Mouse (Mus musculus): ENCODE data around the gene Agtpbp1. TPM values are rescaled to one million over a fixed set of nuclear protein-coding genes. Genes with fewer than 3 reads are reported as not detected.

The Agtpbp1 gene
- polyA plus RNA-seq, 1 experiment from 2014 or later = 10.6 TPM

DNA sequence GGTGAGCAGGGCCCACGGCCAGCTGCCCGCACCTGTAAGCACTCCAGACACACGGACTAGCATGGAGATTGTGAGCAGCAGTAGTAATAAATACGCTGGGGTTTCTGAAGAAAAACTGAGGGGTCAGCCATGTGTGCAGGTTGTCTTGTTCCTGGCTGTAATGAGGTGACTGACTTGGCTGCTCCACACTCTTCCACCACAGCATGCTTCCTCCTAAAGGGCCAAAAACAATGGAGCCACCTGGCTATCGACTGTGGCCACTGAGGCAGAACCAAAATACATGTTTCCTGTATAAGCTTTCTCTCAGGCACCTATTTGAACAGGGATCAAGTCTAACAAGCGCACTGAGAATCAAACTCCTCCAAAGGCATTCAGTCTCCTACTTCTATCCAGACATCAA, 49.3 kb downstream of the Agtpbp1 start:
- H3K27ac ChIP-seq (replicated peaks; ENCODE audit: low read depth, low read length) = no peak overlapping the region
- DNase-seq (ENCODE audit: low spot score) (no peak), ATAC-seq (ENCODE audit: insufficient number of reproducible peaks, low FRiP score, low TSS enrichment, low read depth) (no peak)
- H3K9me3 ChIP-seq (ENCODE audit: control insufficient read depth, low read length) = no peaks in the 10 kb centered on the region
- no peaks in the 10 kb centered on the region for H3K4me1 ChIP-seq (ENCODE audit: control insufficient read depth, insufficient read depth, low read length)
- H3K4me2 ChIP-seq (ENCODE audit: low read depth, severe bottlenecking) = no peak overlapping the region
- no peaks in the 10 kb centered on the region for H3K27me3 ChIP-seq (ENCODE audit: control insufficient read depth, insufficient read depth, low read length)
- H3K36me3 ChIP-seq (ENCODE audit: control insufficient read depth, insufficient read depth, low read length) = no peaks in the 10 kb centered on the region
- WGBS = 90% methylated on average over 6 of the region's 6 CpGs
- no peak overlapping the region for H3K9ac ChIP-seq (ENCODE audit: low read length)
- H3K4me3 ChIP-seq (ENCODE audit: low read depth, low read length) = no peak overlapping the region

DNA sequence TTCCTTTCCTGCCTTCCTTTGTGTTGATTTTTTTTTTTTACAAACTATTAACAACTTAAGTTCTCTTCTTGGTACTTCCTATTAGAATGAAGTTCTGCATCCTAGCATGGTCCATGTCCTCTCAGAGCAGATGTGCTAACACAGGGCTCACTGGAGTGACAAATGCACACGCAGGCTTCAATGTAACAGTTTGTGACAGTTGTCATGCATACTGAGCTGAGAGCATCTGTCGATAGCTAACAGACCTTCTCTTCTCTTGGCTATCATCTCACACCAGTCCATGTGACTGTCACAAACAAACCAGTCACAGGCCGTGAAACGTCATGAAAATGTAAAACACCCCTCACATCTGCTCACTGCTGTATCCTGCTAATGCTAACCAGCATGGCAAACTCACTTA, 50.7 kb downstream of the Agtpbp1 start:
- H3K36me3 ChIP-seq (ENCODE audit: control insufficient read depth, insufficient read depth, low read length) = no peaks in the 10 kb centered on the region

DNA sequence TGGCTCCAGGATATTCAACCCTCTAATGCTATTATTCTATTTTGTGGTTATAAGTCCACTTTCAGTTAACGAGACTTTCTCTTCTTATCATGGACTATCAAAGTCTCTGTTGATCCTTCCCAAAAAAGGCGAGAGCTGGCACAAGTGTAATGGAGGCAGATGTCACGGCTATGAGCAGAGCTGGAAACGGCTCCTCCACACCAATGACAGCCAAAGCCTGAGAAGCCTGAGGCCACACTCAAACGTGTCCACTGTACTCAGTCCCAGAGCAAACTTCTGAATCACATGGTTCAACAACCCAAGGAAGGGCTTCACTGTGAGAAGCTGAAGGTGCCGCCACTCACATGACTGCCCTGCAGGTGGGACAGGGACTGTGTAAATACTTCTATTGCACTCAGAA, 51.7 kb downstream of the Agtpbp1 start:
- 91% methylated on average over 6 of the region's 6 CpGs for WGBS
- H3K9me3 ChIP-seq (ENCODE audit: control insufficient read depth, low read length) = no peaks in the 10 kb centered on the region

More for the DNA sequence above, 50.7 kb downstream of the Agtpbp1 start:
- H3K4me1 ChIP-seq (ENCODE audit: control insufficient read depth, insufficient read depth, low read length) = no peaks in the 10 kb centered on the region
- DNase-seq (ENCODE audit: low spot score) (no peak), ATAC-seq (ENCODE audit: insufficient number of reproducible peaks, low FRiP score, low TSS enrichment, low read depth) (no peak)
- no peak overlapping the region for H3K9ac ChIP-seq (ENCODE audit: low read length)
- H3K27me3 ChIP-seq (ENCODE audit: control insufficient read depth, insufficient read depth, low read length) = no peaks in the 10 kb centered on the region
- no peak overlapping the region for H3K4me3 ChIP-seq (ENCODE audit: low read depth, low read length)
- 80% methylated on average over 4 of the region's 4 CpGs for WGBS
- no peaks in the 10 kb centered on the region for H3K9me3 ChIP-seq (ENCODE audit: control insufficient read depth, low read length)
- H3K27ac ChIP-seq (replicated peaks; ENCODE audit: low read depth, low read length) = no peak overlapping the region
- H3K4me2 ChIP-seq (ENCODE audit: low read depth, severe bottlenecking) = no peak overlapping the region

DNA sequence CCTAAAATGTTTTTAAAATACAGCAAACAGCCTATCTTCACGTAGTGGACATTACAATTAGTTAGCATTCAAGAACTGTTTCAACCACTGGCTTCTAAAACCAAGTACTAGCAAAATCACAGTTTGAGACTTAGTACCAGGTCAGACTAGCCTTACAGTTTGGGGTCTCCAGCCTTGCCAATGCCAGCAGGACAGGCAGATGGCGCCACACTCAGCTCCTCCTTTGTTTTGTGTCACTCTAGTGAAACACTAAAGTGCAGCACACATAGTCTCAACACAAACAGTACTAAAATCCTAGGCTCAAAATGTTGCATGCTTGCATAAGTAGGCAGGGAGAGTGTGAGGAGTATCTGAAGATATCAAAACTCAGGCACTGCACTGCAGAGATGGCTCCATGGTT, 53.8 kb downstream of the Agtpbp1 start:
- Histone ChIP-seq H3K9ac (ENCODE audit: low read length) (no peak overlapping the region), H3K9me3 (ENCODE audit: control insufficient read depth, low read length) (no peaks in the 10 kb centered on the region), H3K27me3 (ENCODE audit: control insufficient read depth, insufficient read depth, low read length) (no peaks in the 10 kb centered on the region), H3K36me3 (ENCODE audit: control insufficient read depth, insufficient read depth, low read length) (peaks cover 2% of the 10 kb centered on the region; the same call in 1 of the 2 replicates), H3K4me2 (ENCODE audit: low read depth, severe bottlenecking) (no peak overlapping the region), H3K4me3 (ENCODE audit: low read depth, low read length) (no peak overlapping the region), H3K4me1 (ENCODE audit: control insufficient read depth, insufficient read depth, low read length) (no peaks in the 10 kb centered on the region), H3K27ac (replicated peaks; ENCODE audit: low read depth, low read length) (no peak overlapping the region)
- ATAC-seq (ENCODE audit: insufficient number of reproducible peaks, low FRiP score, low TSS enrichment, low read depth) (no peak), DNase-seq (ENCODE audit: low spot score) (no peak)
- WGBS = 61% methylated on average over 2 of the region's 2 CpGs

More for the DNA sequence above, 51.7 kb downstream of the Agtpbp1 start:
- ATAC-seq (ENCODE audit: insufficient number of reproducible peaks, low FRiP score, low TSS enrichment, low read depth) (no peak), DNase-seq (ENCODE audit: low spot score) (no peak)
- H3K9ac ChIP-seq (ENCODE audit: low read length) = no peak overlapping the region
- H3K4me3 ChIP-seq (ENCODE audit: low read depth, low read length) = no peak overlapping the region
- no peaks in the 10 kb centered on the region for H3K36me3 ChIP-seq (ENCODE audit: control insufficient read depth, insufficient read depth, low read length)
- no peaks in the 10 kb centered on the region for H3K27me3 ChIP-seq (ENCODE audit: control insufficient read depth, insufficient read depth, low read length)
- no peak overlapping the region for H3K4me2 ChIP-seq (ENCODE audit: low read depth, severe bottlenecking)
- no peaks in the 10 kb centered on the region for H3K4me1 ChIP-seq (ENCODE audit: control insufficient read depth, insufficient read depth, low read length)
- H3K27ac ChIP-seq (replicated peaks; ENCODE audit: low read depth, low read length) = no peak overlapping the region

DNA sequence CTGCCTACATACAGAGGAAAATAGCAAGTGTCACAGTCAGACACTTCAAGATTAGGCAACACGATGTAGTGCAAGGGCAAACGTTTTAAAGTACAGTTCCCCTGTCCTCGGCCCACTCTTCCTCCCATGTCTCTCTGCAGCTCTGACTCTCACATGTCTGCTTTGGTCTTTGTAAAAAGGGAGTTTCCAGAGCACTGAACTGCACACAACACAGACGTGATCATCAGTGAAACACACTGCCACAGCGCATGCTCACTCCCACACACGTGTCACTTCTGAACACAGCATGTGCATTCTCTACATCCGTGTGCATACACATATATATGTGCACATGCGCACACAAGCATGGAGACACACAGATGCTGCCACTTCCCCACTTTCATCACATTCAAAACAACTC, 54.5 kb downstream of the Agtpbp1 start:
- no peak overlapping the region for H3K9ac ChIP-seq (ENCODE audit: low read length)
- no peaks in the 10 kb centered on the region for H3K9me3 ChIP-seq (ENCODE audit: control insufficient read depth, low read length)
- no peak for DNase-seq (ENCODE audit: low spot score)
- 91% methylated on average over 8 of the region's 8 CpGs for WGBS
- no peaks in the 10 kb centered on the region for H3K27me3 ChIP-seq (ENCODE audit: control insufficient read depth, insufficient read depth, low read length)
- no peak overlapping the region for H3K27ac ChIP-seq (replicated peaks; ENCODE audit: low read depth, low read length)
- no peak overlapping the region for H3K4me3 ChIP-seq (ENCODE audit: low read depth, low read length)
- ATAC-seq (ENCODE audit: insufficient number of reproducible peaks, low FRiP score, low TSS enrichment, low read depth) = no peak
- H3K4me1 ChIP-seq (ENCODE audit: control insufficient read depth, insufficient read depth, low read length) = no peaks in the 10 kb centered on the region
- no peak overlapping the region for H3K4me2 ChIP-seq (ENCODE audit: low read depth, severe bottlenecking)
- H3K36me3 ChIP-seq (ENCODE audit: control insufficient read depth, insufficient read depth, low read length) = peaks cover 2% of the 10 kb centered on the region; the same call in 1 of the 2 replicates

DNA sequence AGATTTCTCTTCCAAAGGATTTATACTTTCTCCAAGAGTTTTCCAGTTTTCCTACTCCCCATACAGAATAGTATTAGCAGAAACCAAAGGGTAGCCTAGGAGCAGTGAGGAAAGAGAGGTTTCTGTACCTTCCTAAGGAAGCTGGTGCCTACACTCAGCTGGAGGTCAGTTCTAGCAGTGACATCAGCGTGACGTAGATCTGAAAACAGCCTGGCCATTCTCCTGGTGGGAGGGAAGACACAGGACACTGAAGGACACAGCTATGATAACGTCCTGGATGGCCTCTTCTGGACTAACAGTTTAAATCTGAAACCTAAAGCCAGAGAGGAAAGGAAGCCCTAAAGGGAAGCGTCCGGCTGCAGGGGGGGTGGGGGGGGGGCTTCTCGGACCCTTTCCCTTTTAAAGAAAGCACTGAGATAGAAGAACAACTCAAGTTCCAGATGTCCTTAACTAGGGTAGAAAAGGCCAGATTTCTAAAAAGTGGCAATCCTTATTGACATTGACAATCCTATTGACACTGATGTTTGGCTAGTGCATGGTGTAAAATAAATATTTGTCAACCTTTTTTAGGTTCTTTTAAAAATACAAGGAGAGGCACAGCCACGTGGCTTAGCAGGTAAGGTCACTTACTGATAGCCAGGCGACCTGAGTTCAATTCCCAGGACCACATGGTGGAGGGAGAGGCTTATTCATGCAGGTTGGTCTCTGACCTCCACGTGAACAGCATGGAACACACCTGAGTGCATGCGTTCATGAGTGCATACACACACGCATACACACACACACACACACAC, 63.6 kb downstream of the Agtpbp1 start:
- H3K36me3 ChIP-seq (ENCODE audit: control insufficient read depth, insufficient read depth, low read length) = peaks cover 2% of the 10 kb centered on the region; the same call in 1 of the 2 replicates
- H3K9ac ChIP-seq (ENCODE audit: low read length) = no peak overlapping the region
- no peak overlapping the region for H3K4me2 ChIP-seq (ENCODE audit: low read depth, severe bottlenecking)
- WGBS = 84% methylated on average over 11 of the region's 11 CpGs
- H3K4me1 ChIP-seq (ENCODE audit: control insufficient read depth, insufficient read depth, low read length) = no peaks in the 10 kb centered on the region
- no peak overlapping the region for H3K27ac ChIP-seq (replicated peaks; ENCODE audit: low read depth, low read length)
- no peaks in the 10 kb centered on the region for H3K9me3 ChIP-seq (ENCODE audit: control insufficient read depth, low read length)
- no peaks in the 10 kb centered on the region for H3K27me3 ChIP-seq (ENCODE audit: control insufficient read depth, insufficient read depth, low read length)
- ATAC-seq (ENCODE audit: insufficient number of reproducible peaks, low FRiP score, low TSS enrichment, low read depth) = no peak
- DNase-seq (ENCODE audit: low spot score) = no peak
- H3K4me3 ChIP-seq (ENCODE audit: low read depth, low read length) = no peak overlapping the region

DNA sequence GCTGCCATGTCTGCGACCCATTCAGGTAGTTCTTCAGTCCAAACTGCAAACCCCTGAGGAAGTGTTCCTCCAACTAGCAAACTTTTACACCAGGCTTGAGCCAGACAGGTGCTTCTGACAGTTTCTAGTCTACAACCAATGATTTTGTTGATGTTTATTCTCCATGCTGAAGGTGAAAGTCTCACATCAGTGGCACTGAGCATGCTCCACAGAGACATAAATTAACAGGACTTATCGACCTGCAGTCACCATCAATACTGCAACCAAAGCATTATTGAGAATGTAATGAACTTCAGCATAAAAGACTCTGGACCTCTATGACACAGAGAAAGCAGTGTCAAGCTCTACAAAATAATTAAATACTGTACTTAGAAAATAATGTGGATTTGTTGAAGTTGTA, 64.2 kb downstream of the Agtpbp1 start:
- no peak for ATAC-seq (ENCODE audit: insufficient number of reproducible peaks, low FRiP score, low TSS enrichment, low read depth)
- H3K4me3 ChIP-seq (ENCODE audit: low read depth, low read length) = no peak overlapping the region

DNA sequence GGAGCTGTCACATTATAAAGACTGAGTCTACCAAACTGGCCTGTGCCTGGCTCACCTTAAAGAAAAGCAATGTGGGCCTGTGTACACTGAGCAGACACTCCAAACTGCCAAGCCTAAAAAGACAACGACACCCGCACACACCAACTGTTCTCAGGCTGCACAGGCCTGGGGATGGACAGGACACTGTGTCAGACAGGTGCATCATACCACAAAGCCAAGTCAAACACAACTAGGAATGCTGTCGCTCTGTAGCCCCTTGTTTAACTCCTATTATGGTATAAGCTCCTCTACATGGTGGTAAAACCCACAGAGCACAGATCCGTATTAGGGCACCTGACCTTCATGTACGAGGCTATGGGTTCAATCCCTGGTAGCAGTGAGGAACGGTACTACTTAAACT, 65.5 kb downstream of the Agtpbp1 start:
- Histone ChIP-seq H3K4me3 (ENCODE audit: low read depth, low read length) (no peak overlapping the region), H3K4me2 (ENCODE audit: low read depth, severe bottlenecking) (no peak overlapping the region), H3K9me3 (ENCODE audit: control insufficient read depth, low read length) (no peaks in the 10 kb centered on the region), H3K9ac (ENCODE audit: low read length) (no peak overlapping the region), H3K4me1 (ENCODE audit: control insufficient read depth, insufficient read depth, low read length) (no peaks in the 10 kb centered on the region), H3K36me3 (ENCODE audit: control insufficient read depth, insufficient read depth, low read length) (no peaks in the 10 kb centered on the region; the same call in 1 of the 2 replicates), H3K27ac (replicated peaks; ENCODE audit: low read depth, low read length) (no peak overlapping the region), H3K27me3 (ENCODE audit: control insufficient read depth, insufficient read depth, low read length) (no peaks in the 10 kb centered on the region)
- WGBS = 89% methylated on average over 6 of the region's 6 CpGs
- no peak for DNase-seq (ENCODE audit: low spot score)
- no peak for ATAC-seq (ENCODE audit: insufficient number of reproducible peaks, low FRiP score, low TSS enrichment, low read depth)

More for the DNA sequence above, 64.2 kb downstream of the Agtpbp1 start:
- H3K27me3 ChIP-seq (ENCODE audit: control insufficient read depth, insufficient read depth, low read length) = no peaks in the 10 kb centered on the region
- H3K4me2 ChIP-seq (ENCODE audit: low read depth, severe bottlenecking) = no peak overlapping the region
- 90% methylated on average over 2 of the region's 2 CpGs for WGBS
- no peak overlapping the region for H3K9ac ChIP-seq (ENCODE audit: low read length)
- H3K36me3 ChIP-seq (ENCODE audit: control insufficient read depth, insufficient read depth, low read length) = no peaks in the 10 kb centered on the region; the same call in 1 of the 2 replicates
- H3K4me1 ChIP-seq (ENCODE audit: control insufficient read depth, insufficient read depth, low read length) = no peaks in the 10 kb centered on the region
- H3K27ac ChIP-seq (replicated peaks; ENCODE audit: low read depth, low read length) = no peak overlapping the region
- DNase-seq (ENCODE audit: low spot score) = no peak
- no peaks in the 10 kb centered on the region for H3K9me3 ChIP-seq (ENCODE audit: control insufficient read depth, low read length)

Data from limb, embryonic 11.5 days (tissue).